Mouse (Mus musculus) CH12.LX (cell line): Measurements from ENCODE around the gene Synj2bp. TPM values are rescaled to one million over a fixed set of nuclear protein-coding genes. Genes with fewer than 3 reads are reported as not detected.

Source experiments
- DNase-seq: peaks from one replicate; pipeline ENCODE4 v3.0.0-alpha.2; 2013; ENCODE audit errors: extremely low read depth
- H3K27ac ChIP-seq: 2 replicates; pipeline ENCODE4 v1.5.1; 2012; ENCODE audit warnings: low read depth, mild to moderate bottlenecking, control low read depth, moderate library complexity; ENCODE audit not compliant: insufficient read depth
- H3K27me3 ChIP-seq: replicated peaks from 2 replicates; pipeline ENCODE3; 2012; ENCODE audit warnings: inconsistent platforms
- H3K36me3 ChIP-seq, 2 experiments: replicated peaks in 1 of 2; 2 replicates each; pipeline versions ENCODE3 to v1.6.1; 2012; ENCODE audit warnings: inconsistent platforms in 1 of 2, low read length in 1 of 2, mild to moderate bottlenecking in 1 of 2, mixed read lengths in 1 of 2, moderate library complexity in 1 of 2; ENCODE audit not compliant: control insufficient read depth in 1 of 2, insufficient read depth in 1 of 2
- H3K4me1 ChIP-seq, 2 experiments: 2 replicates each; pipeline ENCODE4 v1.6.1; 2012; ENCODE audit warnings: inconsistent platforms in 1 of 2, moderate library complexity in 1 of 2; ENCODE audit not compliant: insufficient read depth in 2 of 2, control insufficient read depth in 1 of 2
- H3K4me2 ChIP-seq: 2 replicates; pipeline ENCODE4 v1.6.1; 2012; ENCODE audit warnings: low read depth, mild to moderate bottlenecking, control low read depth; ENCODE audit not compliant: poor library complexity, insufficient read depth, severe bottlenecking
- H3K4me3 ChIP-seq, 3 experiments: fragments of 150-350 bp in 1 of 3; sonication (generic) in 1 of 3; replicated peaks in 1 of 3; 2 replicates each; pipeline versions ENCODE3 to v1.5.1; 2011 to 2012; ENCODE audit warnings: low read depth in 2 of 3, low read length in 2 of 3, mild to moderate bottlenecking in 2 of 3, moderate library complexity in 2 of 3, control low read depth in 1 of 3, improper control_type of control experiment in 1 of 3, inconsistent platforms in 1 of 3, mixed read lengths in 1 of 3; ENCODE audit not compliant: poor library complexity in 1 of 3
- H3K79me2 ChIP-seq: replicated peaks from 2 replicates; pipeline ENCODE4 v1.6.1; 2012; ENCODE audit warnings: mild to moderate bottlenecking, moderate library complexity; ENCODE audit not compliant: control insufficient read depth, poor library complexity, insufficient read depth, severe bottlenecking; ENCODE audit errors: extremely low read depth
- H3K9ac ChIP-seq: 2 replicates; pipeline ENCODE4 v1.6.1; 2012; ENCODE audit warnings: low read depth, mild to moderate bottlenecking, control low read depth, moderate library complexity; ENCODE audit not compliant: insufficient read depth
- H3K9me3 ChIP-seq: replicated peaks from 2 replicates; pipeline ENCODE3; 2012; ENCODE audit warnings: low read length, inconsistent platforms, mixed read lengths
- BHLHE40 ChIP-seq: IDR thresholded peaks from 2 replicates; pipeline ENCODE4 v1.6.1; 2011; ENCODE audit warnings: mild to moderate bottlenecking, low read depth, low read length, improper control_type of control experiment
- CHD1 ChIP-seq: IDR thresholded peaks from 2 replicates; pipeline ENCODE4 v1.6.1; 2012; ENCODE audit warnings: low read depth, low read length, improper control_type of control experiment, inconsistent platforms
- CTCF ChIP-seq, 2 experiments: IDR thresholded peaks in 1 of 2; conservative IDR thresholded peaks in 1 of 2; 2 replicates each; pipeline ENCODE4 v1.5.1; 2011 to 2012; ENCODE audit warnings: low read depth in 2 of 2, low read length in 2 of 2, improper control_type of control experiment in 1 of 2, inconsistent platforms in 1 of 2, mild to moderate bottlenecking in 1 of 2, moderate library complexity in 1 of 2
- E2F4 ChIP-seq: IDR thresholded peaks from 2 replicates; pipeline ENCODE4 v1.6.1; 2011; ENCODE audit warnings: low read depth, low read length, improper control_type of control experiment; ENCODE audit not compliant: insufficient replicate concordance
- ELF1 ChIP-seq: IDR thresholded peaks from 2 replicates; pipeline ENCODE4 v1.6.1; 2014; ENCODE audit warnings: low read depth, mild to moderate bottlenecking, inconsistent platforms, low read length, improper control_type of control experiment
- ETS1 ChIP-seq: conservative IDR thresholded peaks from 2 replicates; pipeline ENCODE4 v1.6.1; 2012; ENCODE audit warnings: low read depth, mild to moderate bottlenecking, inconsistent platforms, low read length, improper control_type of control experiment, moderate library complexity
- HCFC1 ChIP-seq: IDR thresholded peaks from 2 replicates; pipeline ENCODE4 v1.6.1; 2012; ENCODE audit warnings: low read depth, mild to moderate bottlenecking, inconsistent platforms, low read length, improper control_type of control experiment
- IRF4 ChIP-seq: IDR thresholded peaks from 2 replicates; pipeline ENCODE4 v1.6.1; 2014; ENCODE audit warnings: low read depth, mild to moderate bottlenecking, inconsistent platforms, low read length, improper control_type of control experiment
- JUN ChIP-seq: IDR thresholded peaks from 2 replicates; pipeline ENCODE4 v1.6.1; 2011; ENCODE audit warnings: low read depth, mild to moderate bottlenecking, low read length, improper control_type of control experiment, moderate library complexity; ENCODE audit not compliant: insufficient read depth
- KAT2A ChIP-seq: IDR thresholded peaks from 2 replicates; pipeline ENCODE4 v1.6.1; 2012; ENCODE audit warnings: low read length, improper control_type of control experiment, inconsistent platforms; ENCODE audit not compliant: insufficient replicate concordance
- MAFK ChIP-seq: IDR thresholded peaks from 2 replicates; pipeline ENCODE4 v1.6.1; 2011; ENCODE audit warnings: low read length, improper control_type of control experiment; ENCODE audit not compliant: insufficient replicate concordance
- MAZ ChIP-seq: IDR thresholded peaks from 2 replicates; pipeline ENCODE4 v1.6.1; 2012; ENCODE audit warnings: low read depth, mild to moderate bottlenecking, inconsistent platforms, low read length, improper control_type of control experiment, moderate library complexity
- MXI1 ChIP-seq: IDR thresholded peaks from 2 replicates; pipeline ENCODE4 v1.6.1; 2011; ENCODE audit warnings: mild to moderate bottlenecking, low read depth, low read length, improper control_type of control experiment
- MYC ChIP-seq: IDR thresholded peaks from 2 replicates; pipeline ENCODE4 v1.6.1; 2011; ENCODE audit warnings: low read depth, mild to moderate bottlenecking, improper control_type of control experiment, low read length
- NELFE ChIP-seq: IDR thresholded peaks from 2 replicates; pipeline ENCODE4 v1.6.1; 2011; ENCODE audit warnings: low read depth, low read length, improper control_type of control experiment
- PAX5 ChIP-seq: IDR thresholded peaks from 2 replicates; pipeline ENCODE4 v1.6.1; 2012; ENCODE audit warnings: low read length, inconsistent platforms, mixed read lengths
- POLR2A ChIP-seq: IDR thresholded peaks from 2 replicates; pipeline ENCODE4 v1.6.1; 2011; ENCODE audit warnings: low read depth, mild to moderate bottlenecking, improper control_type of control experiment, low read length
- POLR2AphosphoS2 ChIP-seq: IDR thresholded peaks from 2 replicates; pipeline ENCODE4 v1.6.1; 2011; ENCODE audit warnings: low read depth, low read length, improper control_type of control experiment
- RAD21 ChIP-seq: IDR thresholded peaks from 2 replicates; pipeline ENCODE4 v1.6.1; 2011; ENCODE audit warnings: low read depth, mild to moderate bottlenecking, low read length, improper control_type of control experiment, moderate library complexity
- SIN3A ChIP-seq: IDR thresholded peaks from 2 replicates; pipeline ENCODE4 v1.6.1; 2012; ENCODE audit warnings: low read length, improper control_type of control experiment, inconsistent platforms
- SMC3 ChIP-seq: IDR thresholded peaks from 2 replicates; pipeline ENCODE4 v1.6.1; 2011; ENCODE audit warnings: low read depth, low read length, improper control_type of control experiment
- TBP ChIP-seq: conservative IDR thresholded peaks from 2 replicates; pipeline ENCODE4 v1.6.1; 2011; ENCODE audit warnings: low read depth, low read length, improper control_type of control experiment
- TCF12 ChIP-seq: IDR thresholded peaks from 2 replicates; pipeline ENCODE4 v1.6.1; 2014; ENCODE audit warnings: low read depth, mild to moderate bottlenecking, inconsistent platforms, low read length, improper control_type of control experiment
- UBTF ChIP-seq: IDR thresholded peaks from 2 replicates; pipeline ENCODE4 v1.6.1; 2012; ENCODE audit warnings: low read depth, mild to moderate bottlenecking, inconsistent platforms, low read length, improper control_type of control experiment, moderate library complexity
- USF1 ChIP-seq: IDR thresholded peaks from 2 replicates; pipeline ENCODE4 v1.6.1; 2014; ENCODE audit warnings: low read depth, mild to moderate bottlenecking, inconsistent platforms, low read length, improper control_type of control experiment
- ZC3H11A ChIP-seq: IDR thresholded peaks from 2 replicates; pipeline ENCODE4 v1.6.1; 2012; ENCODE audit warnings: low read depth, mild to moderate bottlenecking, inconsistent platforms, low read length, improper control_type of control experiment
- ZKSCAN1 ChIP-seq: IDR thresholded peaks from 2 replicates; pipeline ENCODE4 v1.6.1; 2012; ENCODE audit warnings: low read depth, inconsistent platforms, low read length, improper control_type of control experiment, borderline replicate concordance
- ZMIZ1 ChIP-seq: IDR thresholded peaks from 2 replicates; pipeline ENCODE4 v1.6.1; 2012; ENCODE audit warnings: low read depth, mild to moderate bottlenecking, inconsistent platforms, low read length, improper control_type of control experiment
- dilution Hi-C: fragments of 300-500 bp; cut with MboI; formaldehyde crosslinking; loops from 2 replicates; pipeline ENCODE4 v1.14.3; 2020; ENCODE audit warnings: low sequenced_read_pairs; ENCODE audit not compliant: extremely low pct_unique_long_range_greater_than_20kb, extremely low pct_ligation_motif_present
- in situ Hi-C: fragments of 300-500 bp; cut with MboI; formaldehyde crosslinking; loops from 3 replicates; pipeline ENCODE4 v1.14.3; 2019; ENCODE audit warnings: low sequenced_read_pairs, low pct_ligation_motif_present, low pct_unique_long_range_greater_than_20kb, mixed read lengths
- polyA plus RNA-seq: library from polyadenylated mRNA; unstranded; fragments of >175 nt; gene quantifications from 2 replicates; pipeline ENCODE4 v1.2.1, GENCODE M21; 2012; ENCODE audit warnings: low read depth; ENCODE audit not compliant: insufficient read length
- total RNA-seq, 2 experiments: library from RNA; depleted of rRNA; stranded (reverse); fragments of 300-350 nt in 1 of 2; fragments of >200 nt in 1 of 2; gene quantifications; 2 replicates each; pipeline ENCODE4 v1.2.3; 2012 to 2014

The Synj2bp gene
- total RNA-seq (2012; rRNA removed) (20.2 and 21.3 TPM in 2 replicates), total RNA-seq (2014; rRNA removed) (43.1 and 49.5 TPM in 2 replicates), polyA plus RNA-seq (30.9 and 33.3 TPM in 2 replicates)

- Histone ChIP-seq H3K27ac (peak within 1 kb of the TSS; percentile 25), H3K4me2 (peak within 1 kb of the TSS; percentile 90; the same call in 1 of the 2 replicates), H3K79me2 (peaks cover 22% of the 10 kb centered on the region), H3K27me3 (no peaks in the 10 kb centered on the region), H3K9me3 (no peaks in the 10 kb centered on the region), H3K36me3 (peaks cover 0 to 5% of the 10 kb centered on the region in 2 experiments), H3K4me1 (peaks cover 2 to 18% of the 10 kb centered on the region in 2 experiments; a peak in 3 of 4 replicates), H3K4me3 (peak within 1 kb of the TSS; percentile 65 to 86 (median 85)), H3K9ac (peak within 1 kb of the TSS; percentile 87)
- in situ Hi-C loops, result no loop called here
- DNase-seq, result peak; percentile 89
- dilution Hi-C loops, result no loop called here
- peak; percentile 80 for TF ChIP-seq TBP
- TF ChIP-seq SIN3A, result peak; percentile 72
- TF ChIP-seq ZMIZ1, result peak; percentile 69; the same call in 1 of the 2 replicates
- peak; percentile 53; the same call in 1 of the 2 replicates for TF ChIP-seq MYC
- TF ChIP-seq CHD1, result no peak
- no peak for TF ChIP-seq BHLHE40
- peak; percentile 74 for TF ChIP-seq IRF4
- peak; percentile 52; the same call in 1 of the 2 replicates for TF ChIP-seq UBTF
- no peak for TF ChIP-seq PAX5
- TF ChIP-seq E2F4, result no peak
- TF ChIP-seq KAT2A, result peak; percentile 89; the same call in 1 of the 2 replicates
- TF ChIP-seq TCF12, result peak; percentile 62
- no peak for TF ChIP-seq SMC3
- TF ChIP-seq JUN, result no peak
- TF ChIP-seq ELF1, result peak; percentile 86
- TF ChIP-seq ETS1, result no peak
- TF ChIP-seq NELFE, result peak; percentile 91
- peak; percentile 96 for TF ChIP-seq HCFC1
- TF ChIP-seq POLR2AphosphoS2, result peak; percentile 83
- peak; percentile 93 for TF ChIP-seq POLR2A
These were observed at the start of gene Synj2bp, which contains the start of gene Gm20498 for GRCm38 (mm10) chr12:81532316-81533028. Synj2bp (minus strand) TSS chr12:81532911. Gm20498 (minus strand) TSS chr12:81532905.

- no peaks in the 10 kb centered on the region for H3K27me3 ChIP-seq
- in situ Hi-C loops, result no loop called here
These were observed 35.7 kb upstream of the Synj2bp start, which contains the start of gene Adam21 for GRCm38 (mm10) chr12:81568374-81568773. Adam21 (minus strand) TSS chr12:81568474.

More at GRCm38 (mm10) chr12:81568374-81568773, 35.7 kb upstream of the Synj2bp start, which contains the start of gene Adam21:
- H3K4me3 ChIP-seq, result no peak within 1 kb of the TSS
- H3K4me2 ChIP-seq, result no peak within 1 kb of the TSS
- TF ChIP-seq NELFE (no peak), MXI1 (no peak), CTCF (conservative IDR thresholded peaks at IDR 0.05 in 1 of 2, IDR thresholded peaks at IDR 0.05 in 1 of 2; ENCODE audit: low read depth in 2 of 2, low read length in 2 of 2) (no peak), ZC3H11A (no peak), ZMIZ1 (no peak), RAD21 (no peak), MAFK (no peak), USF1 (no peak), MAZ (no peak), BHLHE40 (no peak), TBP (no peak), SIN3A (no peak), POLR2AphosphoS2 (no peak), KAT2A (no peak), ETS1 (no peak), ZKSCAN1 (no peak), HCFC1 (no peak)
- no peaks in the 10 kb centered on the region for H3K4me1 ChIP-seq
- H3K36me3 ChIP-seq, result peaks cover 5 to 34% of the 10 kb centered on the region in 2 experiments
- H3K9me3 ChIP-seq, result no peaks in the 10 kb centered on the region
- no peaks in the 10 kb centered on the region for H3K79me2 ChIP-seq
- no peak within 1 kb of the TSS for H3K9ac ChIP-seq
- H3K27ac ChIP-seq, result no peak within 1 kb of the TSS
- dilution Hi-C loops, result no loop called here
- DNase-seq, result no peak
